Mouse (Mus musculus): ENCODE results near the gene Map4k2.

GRCm38 (mm10) chr19:6302522-6302921, 38.4 kb upstream of the Map4k2 start:
- TF ChIP-seq POLR2A (IDR thresholded peaks at IDR 0.05; ENCODE audit: insufficient read length, low read depth) (peak; percentile 25), POLR2AphosphoS2 (IDR thresholded peaks at IDR 0.05; ENCODE audit: insufficient read length, low read depth) (peak; percentile 74), USF1 (IDR thresholded peaks at IDR 0.05; ENCODE audit: low read depth) (no peak)

Data from myocyte (in vitro differentiated cells).